Mouse (Mus musculus): ENCODE results near the gene Dner. TPM values are rescaled to one million over a fixed set of nuclear protein-coding genes. Genes with fewer than 3 reads are reported as not detected.

The Dner gene
- polyA plus RNA-seq, 1 experiment from 2014 or later, result 3.4 TPM

DNA sequence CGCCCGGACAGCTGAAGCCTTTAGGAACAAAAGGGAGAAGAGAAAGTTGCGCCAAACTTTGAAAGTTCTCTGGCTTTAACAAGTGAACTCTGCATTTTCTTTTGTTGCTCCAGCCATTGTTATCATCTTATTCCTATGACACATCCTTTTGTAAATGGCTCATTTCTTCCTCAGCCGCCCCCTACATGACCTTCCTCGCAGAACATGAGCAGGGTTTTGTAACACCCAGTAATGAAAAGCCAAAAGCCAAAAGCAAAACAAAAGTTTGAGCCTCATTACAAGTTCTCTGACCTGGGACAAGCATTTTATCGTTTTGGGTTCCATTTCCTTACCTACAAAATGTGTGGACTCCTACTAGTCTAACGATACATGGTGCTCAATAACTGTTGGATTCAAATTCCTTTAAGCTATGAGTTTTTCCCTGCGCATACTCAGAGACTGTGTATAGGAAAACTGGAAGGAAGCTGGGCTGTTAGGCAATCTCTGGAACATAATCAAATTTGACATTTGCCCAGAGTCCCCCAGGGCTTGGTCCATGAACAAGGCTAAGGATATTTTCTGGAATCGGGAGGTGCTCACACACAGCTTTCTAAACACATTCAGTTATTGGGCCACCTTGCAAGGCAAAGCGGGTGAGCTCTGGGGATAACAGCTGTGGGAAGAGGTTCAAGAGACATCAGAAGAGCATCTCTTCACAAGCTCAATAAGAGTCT is 246.3 kb downstream of the Dner start:
- no peak overlapping the region for H3K4me3 ChIP-seq (ENCODE audit: low read length)
- H3K4me2 ChIP-seq (ENCODE audit: low read depth, low read length), result no peak overlapping the region
- H3K27me3 ChIP-seq (replicated peaks; ENCODE audit: control insufficient read depth, insufficient read depth, low read length), result no peaks in the 10 kb centered on the region
- no peaks in the 10 kb centered on the region for H3K4me1 ChIP-seq (ENCODE audit: control insufficient read depth, insufficient read depth, low read length)
- no peaks in the 10 kb centered on the region for H3K9me3 ChIP-seq (ENCODE audit: control insufficient read depth, low read length)
- no peak for ATAC-seq
- H3K27ac ChIP-seq (ENCODE audit: low read length), result no peak overlapping the region
- 84% methylated on average over 10 of the region's 10 CpGs for WGBS
- H3K9ac ChIP-seq (ENCODE audit: low read depth, low read length), result no peak overlapping the region
- H3K36me3 ChIP-seq (ENCODE audit: control insufficient read depth, insufficient read depth, low read length), result no peaks in the 10 kb centered on the region

DNA sequence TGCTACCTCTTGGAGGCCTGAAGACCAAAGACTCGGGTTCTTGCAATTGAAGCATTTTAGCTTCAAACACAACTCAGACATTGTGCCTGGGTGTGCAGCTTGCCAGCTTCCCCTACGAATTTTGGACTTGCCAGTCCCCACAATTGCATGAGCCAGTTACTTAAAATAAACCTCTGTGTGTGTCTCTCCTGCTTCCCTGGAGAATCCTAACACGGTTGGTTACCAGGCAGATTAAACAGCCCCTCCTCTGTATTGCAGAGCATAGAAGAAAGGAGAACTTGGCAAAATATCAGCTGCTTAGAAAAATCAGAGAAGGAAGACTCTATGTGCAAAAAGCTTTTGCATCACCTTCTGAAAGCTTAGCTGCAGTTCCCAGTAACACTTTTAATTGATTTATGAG is 252.4 kb downstream of the Dner start:
- Histone ChIP-seq H3K4me1 (ENCODE audit: control insufficient read depth, insufficient read depth, low read length) (no peaks in the 10 kb centered on the region), H3K27ac (ENCODE audit: low read length) (no peak overlapping the region), H3K4me2 (ENCODE audit: low read depth, low read length) (no peak overlapping the region), H3K36me3 (ENCODE audit: control insufficient read depth, insufficient read depth, low read length) (no peaks in the 10 kb centered on the region), H3K9ac (ENCODE audit: low read depth, low read length) (no peak overlapping the region), H3K27me3 (replicated peaks; ENCODE audit: control insufficient read depth, insufficient read depth, low read length) (no peaks in the 10 kb centered on the region), H3K4me3 (ENCODE audit: low read length) (no peak overlapping the region), H3K9me3 (ENCODE audit: control insufficient read depth, low read length) (no peaks in the 10 kb centered on the region)
- WGBS, result 62% methylated on average over 3 of the region's 3 CpGs
- no peak for ATAC-seq

DNA sequence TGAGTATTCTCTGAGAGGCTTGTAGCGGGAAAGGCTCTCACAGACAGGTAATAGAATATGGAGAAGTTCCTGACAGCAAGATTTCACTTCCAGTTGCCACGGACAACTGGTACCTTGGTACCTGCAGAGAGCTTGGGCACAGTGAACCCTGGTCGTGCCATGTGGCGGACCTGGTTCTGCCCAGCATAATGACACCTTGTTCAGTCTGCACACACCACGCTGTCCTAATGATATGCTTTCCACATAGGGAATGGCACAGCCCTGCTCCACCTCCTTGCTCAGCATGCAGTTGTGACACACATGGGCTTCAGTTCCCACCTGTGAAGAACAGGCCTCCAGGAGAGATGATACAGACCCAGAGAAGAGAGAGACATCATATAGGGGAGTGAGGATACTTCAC is 253.0 kb downstream of the Dner start:
- H3K4me2 ChIP-seq (ENCODE audit: low read depth, low read length), result no peak overlapping the region
- no peak overlapping the region for H3K27ac ChIP-seq (ENCODE audit: low read length)
- WGBS, result 95% methylated on average over 5 of the region's 5 CpGs
- no peaks in the 10 kb centered on the region for H3K9me3 ChIP-seq (ENCODE audit: control insufficient read depth, low read length)
- no peaks in the 10 kb centered on the region for H3K4me1 ChIP-seq (ENCODE audit: control insufficient read depth, insufficient read depth, low read length)
- H3K27me3 ChIP-seq (replicated peaks; ENCODE audit: control insufficient read depth, insufficient read depth, low read length), result no peaks in the 10 kb centered on the region
- H3K9ac ChIP-seq (ENCODE audit: low read depth, low read length), result no peak overlapping the region
- no peak for ATAC-seq
- H3K36me3 ChIP-seq (ENCODE audit: control insufficient read depth, insufficient read depth, low read length), result no peaks in the 10 kb centered on the region
- H3K4me3 ChIP-seq (ENCODE audit: low read length), result no peak overlapping the region

DNA sequence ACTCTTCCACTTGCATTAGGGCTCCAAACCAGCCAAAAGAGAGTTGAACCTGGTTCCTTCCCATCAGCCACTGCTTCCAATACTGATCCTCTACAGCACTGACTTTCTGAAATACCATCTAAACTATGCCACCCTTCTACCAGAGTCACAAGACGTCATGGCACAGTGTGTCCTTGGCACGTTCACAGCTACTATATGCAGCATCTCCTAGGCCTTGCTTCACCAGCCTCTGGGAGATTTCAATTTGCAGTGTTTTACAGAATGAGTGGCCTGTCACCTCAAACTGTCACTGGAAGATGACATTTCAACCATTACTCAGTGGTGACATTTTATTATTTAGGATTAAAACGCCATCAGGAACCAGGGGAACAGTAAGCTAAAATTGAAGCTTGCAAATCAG is 254.6 kb downstream of the Dner start:
- Histone ChIP-seq H3K9me3 (ENCODE audit: control insufficient read depth, low read length) (no peaks in the 10 kb centered on the region), H3K27ac (ENCODE audit: low read length) (no peak overlapping the region), H3K27me3 (replicated peaks; ENCODE audit: control insufficient read depth, insufficient read depth, low read length) (no peaks in the 10 kb centered on the region), H3K4me1 (ENCODE audit: control insufficient read depth, insufficient read depth, low read length) (no peaks in the 10 kb centered on the region), H3K9ac (ENCODE audit: low read depth, low read length) (no peak overlapping the region), H3K4me3 (ENCODE audit: low read length) (no peak overlapping the region), H3K36me3 (ENCODE audit: control insufficient read depth, insufficient read depth, low read length) (no peaks in the 10 kb centered on the region), H3K4me2 (ENCODE audit: low read depth, low read length) (no peak overlapping the region)
- no peak for ATAC-seq
- WGBS, result 83% methylated on average over 3 of the region's 3 CpGs

DNA sequence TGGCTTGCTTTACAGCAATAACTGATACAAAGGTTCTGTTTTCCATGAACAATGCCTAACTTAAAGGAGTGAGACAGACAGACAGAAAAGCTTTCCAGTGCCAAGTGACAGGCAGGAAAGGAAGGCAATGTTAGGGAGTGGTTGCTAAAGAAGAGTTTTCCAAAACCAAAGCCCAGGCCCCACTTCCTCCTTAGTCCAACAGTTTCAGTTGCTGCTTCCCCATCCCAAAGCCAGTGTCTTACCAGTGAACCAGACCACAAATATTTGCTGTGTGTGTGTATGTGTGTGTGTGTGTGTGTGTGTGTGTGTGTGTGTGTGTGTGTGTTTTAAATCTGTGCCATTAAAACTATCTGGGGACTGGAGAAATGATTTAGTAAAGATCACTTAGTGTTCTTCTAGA is 258.5 kb downstream of the Dner start:
- Histone ChIP-seq H3K36me3 (ENCODE audit: control insufficient read depth, insufficient read depth, low read length) (no peaks in the 10 kb centered on the region), H3K27me3 (replicated peaks; ENCODE audit: control insufficient read depth, insufficient read depth, low read length) (no peaks in the 10 kb centered on the region), H3K4me1 (ENCODE audit: control insufficient read depth, insufficient read depth, low read length) (no peaks in the 10 kb centered on the region), H3K9me3 (ENCODE audit: control insufficient read depth, low read length) (no peaks in the 10 kb centered on the region), H3K4me3 (ENCODE audit: low read length) (no peak overlapping the region), H3K4me2 (ENCODE audit: low read depth, low read length) (no peak overlapping the region), H3K27ac (ENCODE audit: low read length) (no peak overlapping the region), H3K9ac (ENCODE audit: low read depth, low read length) (no peak overlapping the region)
- no peak for ATAC-seq

DNA sequence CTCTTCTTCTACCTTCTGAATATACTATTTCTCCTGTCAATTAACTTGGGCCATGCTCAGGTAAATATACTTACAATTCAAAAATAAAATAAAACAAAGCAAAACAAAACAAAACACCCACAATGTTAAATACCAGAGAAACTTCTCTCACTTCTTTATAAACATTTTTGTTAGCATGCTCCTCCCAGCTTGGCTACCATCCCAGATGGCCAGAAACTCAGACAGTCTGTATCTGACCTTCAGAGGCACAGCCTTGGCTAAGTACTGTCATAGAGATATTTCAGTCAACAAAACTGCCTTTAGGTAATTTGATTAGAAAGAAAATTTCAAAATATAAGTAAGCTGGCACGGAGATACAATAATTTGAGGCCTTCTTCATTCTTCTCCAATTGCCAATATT is 259.7 kb downstream of the Dner start:
- no peaks in the 10 kb centered on the region for H3K4me1 ChIP-seq (ENCODE audit: control insufficient read depth, insufficient read depth, low read length)
- no peak overlapping the region for H3K4me3 ChIP-seq (ENCODE audit: low read length)
- WGBS, result 67% methylated on average over 1 of the region's 1 CpGs
- H3K9ac ChIP-seq (ENCODE audit: low read depth, low read length), result no peak overlapping the region
- no peaks in the 10 kb centered on the region for H3K9me3 ChIP-seq (ENCODE audit: control insufficient read depth, low read length)
- H3K4me2 ChIP-seq (ENCODE audit: low read depth, low read length), result no peak overlapping the region
- no peaks in the 10 kb centered on the region for H3K36me3 ChIP-seq (ENCODE audit: control insufficient read depth, insufficient read depth, low read length)
- no peak for ATAC-seq
- no peak overlapping the region for H3K27ac ChIP-seq (ENCODE audit: low read length)
- H3K27me3 ChIP-seq (replicated peaks; ENCODE audit: control insufficient read depth, insufficient read depth, low read length), result no peaks in the 10 kb centered on the region

DNA sequence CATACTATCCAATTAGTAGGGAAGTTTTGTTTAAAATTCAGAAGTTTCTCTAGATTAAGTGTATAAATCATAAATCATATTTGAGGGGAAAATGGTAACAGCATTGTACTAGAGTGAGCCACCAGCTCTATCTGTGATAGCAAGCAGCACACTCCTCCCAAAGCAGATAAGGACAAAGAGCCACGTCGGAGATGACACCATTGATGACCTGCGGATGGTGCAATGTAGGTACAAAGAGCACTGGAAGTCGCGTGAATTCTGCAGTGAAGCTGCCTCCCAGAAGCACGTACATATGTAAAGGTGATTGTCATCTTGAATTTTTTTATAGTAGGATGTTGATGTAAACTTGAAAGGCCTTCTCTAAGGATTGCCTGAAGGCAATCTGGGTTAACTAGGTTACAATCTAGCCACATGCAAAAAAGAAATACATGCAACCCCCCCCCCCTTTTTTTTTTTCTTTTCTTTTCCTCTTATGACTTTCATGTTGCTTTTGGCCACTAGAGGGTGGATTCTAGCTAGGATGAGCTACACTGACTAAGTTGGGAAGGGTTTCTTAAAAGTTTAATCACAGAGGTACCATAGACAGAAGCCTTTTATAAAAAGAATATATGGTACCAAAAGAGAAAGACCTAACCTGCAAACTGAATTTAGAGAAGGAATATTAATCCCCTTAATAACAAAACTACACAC is 262.6 kb downstream of the Dner start:
- no peaks in the 10 kb centered on the region for H3K4me1 ChIP-seq (ENCODE audit: control insufficient read depth, insufficient read depth, low read length)
- no peaks in the 10 kb centered on the region for H3K36me3 ChIP-seq (ENCODE audit: control insufficient read depth, insufficient read depth, low read length)
- no peak overlapping the region for H3K4me3 ChIP-seq (ENCODE audit: low read length)
- no peak overlapping the region for H3K27ac ChIP-seq (ENCODE audit: low read length)
- no peak for ATAC-seq
- WGBS, result 80% methylated on average over 6 of the region's 6 CpGs
- no peak overlapping the region for H3K4me2 ChIP-seq (ENCODE audit: low read depth, low read length)
- H3K27me3 ChIP-seq (replicated peaks; ENCODE audit: control insufficient read depth, insufficient read depth, low read length), result no peaks in the 10 kb centered on the region
- H3K9me3 ChIP-seq (ENCODE audit: control insufficient read depth, low read length), result no peaks in the 10 kb centered on the region
- H3K9ac ChIP-seq (ENCODE audit: low read depth, low read length), result no peak overlapping the region

DNA sequence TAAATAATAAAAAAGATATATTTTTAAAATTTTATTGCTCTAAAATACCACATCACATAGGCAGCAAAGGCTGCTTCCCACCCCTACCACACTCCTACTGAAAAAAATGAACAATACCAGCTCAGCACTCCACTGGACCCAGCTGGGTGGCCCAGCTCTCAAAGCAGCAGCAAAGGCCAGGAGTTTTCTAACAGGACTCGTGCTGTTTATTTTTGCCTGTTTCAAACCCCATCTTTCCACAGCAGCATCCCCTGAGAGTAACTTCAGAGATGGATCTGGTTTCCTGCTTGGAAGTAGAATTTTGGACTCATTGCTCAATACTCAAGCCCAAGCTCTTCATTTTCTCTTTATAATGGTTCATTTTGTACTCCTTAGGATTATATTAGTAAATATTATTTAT is 263.7 kb downstream of the Dner start:
- no peaks in the 10 kb centered on the region for H3K36me3 ChIP-seq (ENCODE audit: control insufficient read depth, insufficient read depth, low read length)
- ATAC-seq, result no peak
- 58% methylated on average over 1 of the region's 1 CpGs for WGBS
- no peak overlapping the region for H3K4me2 ChIP-seq (ENCODE audit: low read depth, low read length)
- H3K4me3 ChIP-seq (ENCODE audit: low read length), result no peak overlapping the region
- H3K4me1 ChIP-seq (ENCODE audit: control insufficient read depth, insufficient read depth, low read length), result no peaks in the 10 kb centered on the region
- H3K27me3 ChIP-seq (replicated peaks; ENCODE audit: control insufficient read depth, insufficient read depth, low read length), result no peaks in the 10 kb centered on the region
- no peaks in the 10 kb centered on the region for H3K9me3 ChIP-seq (ENCODE audit: control insufficient read depth, low read length)
- no peak overlapping the region for H3K9ac ChIP-seq (ENCODE audit: low read depth, low read length)
- no peak overlapping the region for H3K27ac ChIP-seq (ENCODE audit: low read length)

DNA sequence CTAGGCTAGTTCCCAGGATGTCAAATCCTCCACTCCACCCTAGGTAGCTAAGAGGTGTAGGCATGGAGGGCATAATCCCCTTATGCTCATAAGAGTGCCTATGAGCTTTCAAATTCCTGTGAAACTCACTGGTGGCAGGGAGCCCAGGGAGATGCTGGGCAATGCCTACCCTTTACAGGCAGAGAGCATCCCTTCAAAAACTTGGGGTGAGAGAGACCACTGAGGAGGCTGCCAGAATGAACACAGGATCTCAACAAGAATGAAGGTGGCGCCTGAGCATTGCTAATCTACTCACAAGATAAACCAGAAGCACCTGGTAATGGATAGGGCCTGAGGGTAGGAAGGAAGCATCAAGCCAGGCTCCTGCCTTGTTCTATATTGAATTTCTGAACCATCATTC is 267.7 kb downstream of the Dner start:
- no peak overlapping the region for H3K27ac ChIP-seq (ENCODE audit: low read length)
- H3K4me2 ChIP-seq (ENCODE audit: low read depth, low read length), result no peak overlapping the region
- no peaks in the 10 kb centered on the region for H3K27me3 ChIP-seq (replicated peaks; ENCODE audit: control insufficient read depth, insufficient read depth, low read length)
- no peaks in the 10 kb centered on the region for H3K9me3 ChIP-seq (ENCODE audit: control insufficient read depth, low read length)
- 58% methylated on average over 1 of the region's 1 CpGs for WGBS
- no peaks in the 10 kb centered on the region for H3K36me3 ChIP-seq (ENCODE audit: control insufficient read depth, insufficient read depth, low read length)
- no peak overlapping the region for H3K9ac ChIP-seq (ENCODE audit: low read depth, low read length)
- H3K4me1 ChIP-seq (ENCODE audit: control insufficient read depth, insufficient read depth, low read length), result no peaks in the 10 kb centered on the region
- no peak overlapping the region for H3K4me3 ChIP-seq (ENCODE audit: low read length)
- ATAC-seq, result no peak

DNA sequence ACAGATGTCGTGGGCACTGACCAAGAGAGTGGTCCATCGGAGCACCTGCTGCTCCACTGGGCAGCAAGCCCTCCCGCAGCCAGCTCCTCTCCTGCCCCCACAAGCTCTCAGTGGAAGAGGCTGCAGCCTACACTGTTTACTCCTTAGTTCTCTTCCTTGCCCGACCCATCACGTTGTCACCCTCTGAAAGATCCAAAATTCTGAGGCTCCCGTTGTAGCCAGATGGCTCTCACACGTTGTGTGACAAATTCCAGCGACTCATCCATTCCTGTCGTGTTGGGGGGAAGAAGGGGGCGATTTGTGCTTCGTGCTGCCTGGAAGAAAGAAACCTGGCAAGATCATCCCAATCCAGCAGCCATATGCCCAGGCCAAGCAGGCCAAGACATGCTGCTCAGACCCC is 268.3 kb downstream of the Dner start:
- Histone ChIP-seq H3K27me3 (replicated peaks; ENCODE audit: control insufficient read depth, insufficient read depth, low read length) (no peaks in the 10 kb centered on the region), H3K4me2 (ENCODE audit: low read depth, low read length) (no peak overlapping the region), H3K9me3 (ENCODE audit: control insufficient read depth, low read length) (no peaks in the 10 kb centered on the region), H3K4me3 (ENCODE audit: low read length) (no peak overlapping the region), H3K36me3 (ENCODE audit: control insufficient read depth, insufficient read depth, low read length) (no peaks in the 10 kb centered on the region), H3K9ac (ENCODE audit: low read depth, low read length) (no peak overlapping the region), H3K27ac (ENCODE audit: low read length) (no peak overlapping the region), H3K4me1 (ENCODE audit: control insufficient read depth, insufficient read depth, low read length) (no peaks in the 10 kb centered on the region)
- WGBS, result 75% methylated on average over 11 of the region's 11 CpGs
- no peak for ATAC-seq

All from intestine, embryonic 16.5 days (tissue).